Mouse (Mus musculus) megakaryocyte progenitor cell, adult 5-6 weeks (primary cell): ENCODE results near the gene Actn1. TPM values are rescaled to one million over a fixed set of nuclear protein-coding genes. Genes with fewer than 3 reads are reported as not detected.
A peak's percentile ranks its signal among the peaks of the same experiment; 100 is the strongest.

ENCODE experiments used
- ATAC-seq: replicated peaks from 2 replicates; pipeline ENCODE4 v1.8.0; 2016; ENCODE audit warnings: mild to moderate bottlenecking, moderate TSS enrichment, inconsistent platforms; ENCODE audit not compliant: poor library complexity
- total RNA-seq, 2 experiments: library from RNA; stranded (forward) in 1 of 2; stranded (reverse) in 1 of 2; fragments of 157-497, 149-512 nt in 1 of 2; fragments of 200-1000 nt in 1 of 2; gene quantifications; 2 replicates each; pipeline versions ENCODE4 v1.2.3 to v1.2.4; 2015 to 2017

Actn1 gene
- total RNA-seq, 2 experiments from 2014 or later, result 14.8 to 17.8 TPM

- ATAC-seq, result peak; percentile 89
These were observed 118.7 kb downstream of the Actn1 start for GRCm38 (mm10) chr12:80141470-80141869.

- peak; percentile 29; the same call in 1 of the 2 replicates for ATAC-seq
These were observed 119.2 kb downstream of the Actn1 start for GRCm38 (mm10) chr12:80141011-80141410.

DNA sequence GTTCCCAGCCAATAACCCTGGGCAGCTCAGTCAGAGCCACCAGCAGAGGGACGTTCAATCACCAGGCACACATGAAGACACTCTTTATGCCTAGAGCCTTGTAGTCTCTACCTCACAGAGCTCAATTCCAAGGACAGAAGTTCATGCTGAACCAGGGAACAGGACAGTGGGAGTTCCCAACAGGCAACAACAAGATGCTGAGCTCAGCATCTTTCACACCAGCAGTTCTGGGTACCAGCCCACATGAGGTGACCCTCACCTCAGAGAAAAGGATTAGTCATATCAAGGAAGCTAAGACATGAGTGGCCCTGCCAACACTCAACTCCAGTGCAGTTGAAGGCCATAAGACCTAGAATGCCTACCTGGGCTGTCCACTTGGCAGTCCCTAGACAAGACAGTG, 122.4 kb downstream of the Actn1 start:
- ATAC-seq, result no peak

- no peak for ATAC-seq
These were observed 122.9 kb downstream of the Actn1 start for GRCm38 (mm10) chr12:80137246-80137645.

DNA sequence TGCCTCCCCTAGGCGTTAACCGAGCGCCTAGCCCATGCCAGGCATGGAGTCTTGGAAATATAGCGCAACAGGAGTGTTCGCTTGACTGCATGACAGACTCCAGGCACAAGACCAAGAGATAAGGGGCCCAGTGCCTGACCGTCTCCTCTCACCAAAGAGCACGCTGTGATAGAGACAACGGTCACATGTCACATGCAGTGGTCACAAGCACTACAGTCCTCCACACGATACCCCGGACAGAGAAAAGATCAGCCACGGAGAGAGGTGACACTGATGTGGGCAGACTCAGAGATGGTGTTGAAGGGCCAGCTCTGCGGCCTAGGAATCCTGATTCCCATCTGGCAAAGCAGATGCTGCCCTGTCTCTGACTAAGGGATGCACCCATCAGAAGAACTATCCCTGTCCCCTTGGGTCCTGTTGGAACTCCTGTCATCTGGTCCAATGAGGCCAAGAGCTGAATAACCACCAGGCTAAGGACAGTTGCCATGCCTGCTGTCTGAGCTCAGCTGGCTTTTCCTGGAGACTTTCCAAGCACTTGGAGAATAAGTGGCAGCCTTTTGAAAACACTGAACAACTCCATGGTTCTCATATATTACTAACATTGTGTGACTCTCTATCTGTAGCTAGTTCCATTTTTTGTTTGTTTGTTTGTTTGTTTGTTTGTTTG, 123.8 kb downstream of the Actn1 start:
- ATAC-seq, result no peak

DNA sequence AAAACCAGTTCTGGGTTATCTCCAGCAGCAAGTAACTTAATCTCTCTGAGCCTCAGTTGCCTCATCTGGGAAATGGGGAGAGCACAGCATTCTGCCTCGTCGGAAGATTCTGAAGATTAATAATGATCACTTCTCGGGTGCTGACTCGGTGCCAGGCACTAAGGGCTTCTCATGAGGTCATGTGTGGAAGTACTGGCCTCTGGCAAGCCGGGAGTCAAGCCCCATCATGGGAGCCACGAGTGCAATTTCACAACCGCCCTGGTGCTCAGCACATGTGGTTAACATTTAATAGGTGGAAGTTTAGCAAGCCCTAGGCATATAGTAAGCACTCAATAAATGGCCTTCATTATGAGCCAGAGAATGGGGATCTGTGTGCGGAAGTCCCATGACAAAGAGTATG, 125.0 kb downstream of the Actn1 start:
- 0 out of 2 replicates have a peak, but pooled peaks have one; percentile 8 for ATAC-seq

- ATAC-seq, result peak; percentile 12
These were observed 127.1 kb downstream of the Actn1 start for GRCm38 (mm10) chr12:80133011-80133545.

GRCm38 (mm10) chr12:80132250-80133003, 127.7 kb downstream of the Actn1 start:
- ATAC-seq, result peak; percentile 83

- no peak for ATAC-seq
These were observed 128.6 kb downstream of the Actn1 start for GRCm38 (mm10) chr12:80131359-80132249.

- peak; percentile 49 for ATAC-seq
These were observed 129.4 kb downstream of the Actn1 start for GRCm38 (mm10) chr12:80130558-80131358.

GRCm38 (mm10) chr12:80129531-80129930, 130.6 kb downstream of the Actn1 start:
- 0 out of 2 replicates have a peak, but pooled peaks have one; percentile 25 for ATAC-seq

DNA sequence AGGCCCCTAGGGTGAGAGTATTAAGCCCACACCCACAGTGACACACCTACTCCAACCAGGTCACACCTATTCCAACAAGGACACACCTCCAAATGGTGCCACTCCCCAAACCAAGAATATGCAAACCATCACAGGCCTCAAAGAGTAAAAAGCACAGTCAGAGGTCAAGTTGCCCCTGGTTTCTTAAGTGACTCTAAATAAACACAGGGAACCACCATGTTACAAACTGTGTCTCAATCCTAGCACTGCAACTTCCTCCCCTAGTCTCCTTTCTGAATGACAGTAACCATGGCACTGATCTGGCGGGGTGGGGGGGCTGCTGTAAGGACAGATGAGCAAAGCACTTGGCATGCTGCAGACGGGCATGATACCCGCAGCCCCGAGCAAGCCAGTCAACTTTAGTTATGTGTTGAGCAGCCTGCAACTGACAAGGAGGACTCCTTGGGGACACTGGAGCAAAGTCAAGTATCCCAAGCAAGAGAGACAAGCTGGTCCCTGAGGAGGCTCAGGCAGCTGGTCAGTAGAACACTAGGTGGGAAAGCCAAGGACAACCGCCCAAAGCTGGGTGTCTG, 132.9 kb downstream of the Actn1 start:
- peak; percentile 74 for ATAC-seq

DNA sequence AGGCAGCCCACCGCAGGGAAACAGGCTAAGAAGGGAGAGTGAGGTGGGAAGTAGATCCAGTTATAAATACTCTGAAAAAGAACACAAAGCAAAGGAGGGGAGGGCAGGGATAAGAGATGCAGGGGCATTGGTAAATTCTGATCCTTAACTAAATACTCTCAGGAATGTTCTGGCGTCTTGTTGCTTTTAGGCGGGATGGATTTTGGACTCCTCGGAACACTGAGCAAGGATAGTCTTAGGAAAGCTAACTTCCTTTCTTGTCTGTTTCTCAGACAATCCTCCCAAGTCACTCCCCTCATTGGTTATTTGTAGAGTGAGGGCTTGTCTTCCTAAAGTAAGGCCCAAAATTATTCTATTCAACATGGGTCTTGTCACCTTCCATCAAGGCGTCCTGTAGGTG, 134.9 kb downstream of the Actn1 start:
- ATAC-seq, result no peak

- ATAC-seq, result no peak
These were observed 135.4 kb downstream of the Actn1 start for GRCm38 (mm10) chr12:80124756-80125155.

GRCm38 (mm10) chr12:80124211-80124610, 136.0 kb downstream of the Actn1 start:
- no peak for ATAC-seq

- ATAC-seq, result no peak
These were observed 136.9 kb downstream of the Actn1 start for GRCm38 (mm10) chr12:80123227-80123803.

DNA sequence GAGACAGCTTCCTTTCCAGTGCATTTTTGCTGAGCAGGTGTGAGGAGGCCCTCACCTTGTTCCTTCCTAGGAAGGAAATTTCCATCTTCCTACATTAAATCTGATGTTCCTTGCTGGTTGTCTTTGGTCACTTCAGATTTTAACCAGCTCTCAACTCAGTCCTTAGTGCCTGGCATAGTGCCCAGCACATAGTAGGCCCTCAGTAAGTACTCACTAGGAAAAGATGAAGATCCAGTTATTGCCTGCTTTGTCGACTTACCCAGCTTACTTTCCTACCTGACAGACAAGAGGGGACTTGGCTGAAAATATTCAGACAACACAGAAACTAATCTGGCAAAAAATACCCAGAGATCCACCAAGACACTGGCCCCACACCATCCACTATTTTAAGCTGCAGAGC, 138.7 kb downstream of the Actn1 start:
- ATAC-seq, result no peak

DNA sequence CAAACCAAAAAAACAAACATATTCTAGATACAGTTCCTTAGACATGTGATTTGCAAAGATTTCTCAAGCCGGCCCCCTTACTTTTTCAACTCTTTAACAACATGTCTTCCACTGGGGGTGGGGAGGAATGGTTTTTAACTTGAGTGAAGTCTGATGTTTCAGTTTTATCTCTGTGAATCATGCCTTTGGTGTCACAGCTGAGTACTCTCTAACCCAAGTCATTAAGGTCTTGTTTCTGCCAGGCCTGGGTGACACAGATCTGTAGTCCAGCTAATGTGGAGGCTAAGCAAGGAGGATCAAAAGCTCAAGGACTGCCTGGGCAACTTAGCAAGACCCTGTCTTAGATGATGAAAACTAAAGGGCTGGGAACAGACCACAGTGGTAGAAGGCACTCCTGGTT, 141.6 kb downstream of the Actn1 start:
- no peak for ATAC-seq
